Mouse (Mus musculus) spleen, adult 2 months (tissue): ENCODE measurements around the gene Polr2b.

Experiments
- CTCF ChIP-seq: fragments of 200-500 bp; IDR thresholded peaks from 2 replicates; pipeline ENCODE4 v1.5.1; 2011; ENCODE audit warnings: mild to moderate bottlenecking, inconsistent platforms; ENCODE audit not compliant: insufficient read depth, insufficient read length, insufficient replicate concordance; ENCODE audit errors: extremely low read depth
- POLR2A ChIP-seq: fragments of 200-500 bp; IDR thresholded peaks from 2 replicates; pipeline ENCODE4 v1.6.1; 2011; ENCODE audit warnings: low read depth, low read length, inconsistent platforms

DNA sequence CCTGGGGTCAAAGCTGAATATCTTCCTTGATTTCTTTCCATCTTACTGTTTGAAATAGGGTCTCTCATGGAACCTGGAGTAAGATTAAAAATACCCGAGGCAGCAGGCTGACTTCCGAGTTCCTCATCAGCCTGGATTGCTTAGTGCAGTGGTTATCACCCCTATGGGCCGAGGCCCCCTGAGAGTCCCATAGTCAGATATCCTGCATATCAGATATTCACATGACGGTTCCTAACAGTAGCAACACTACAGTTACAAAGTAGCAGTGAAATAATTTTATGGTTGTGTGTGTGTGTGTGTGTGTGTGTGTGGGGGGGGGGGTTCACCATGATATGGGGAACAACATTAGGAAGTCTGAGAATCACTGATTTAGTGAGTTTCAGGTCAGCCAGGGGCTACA lies 48.8 kb upstream of the Polr2b start:
- TF ChIP-seq POLR2A: no peak
- no peak for TF ChIP-seq CTCF
